Comparison of ENCODE assay signal across 8 mouse cellular contexts in the genomic region with DNA sequence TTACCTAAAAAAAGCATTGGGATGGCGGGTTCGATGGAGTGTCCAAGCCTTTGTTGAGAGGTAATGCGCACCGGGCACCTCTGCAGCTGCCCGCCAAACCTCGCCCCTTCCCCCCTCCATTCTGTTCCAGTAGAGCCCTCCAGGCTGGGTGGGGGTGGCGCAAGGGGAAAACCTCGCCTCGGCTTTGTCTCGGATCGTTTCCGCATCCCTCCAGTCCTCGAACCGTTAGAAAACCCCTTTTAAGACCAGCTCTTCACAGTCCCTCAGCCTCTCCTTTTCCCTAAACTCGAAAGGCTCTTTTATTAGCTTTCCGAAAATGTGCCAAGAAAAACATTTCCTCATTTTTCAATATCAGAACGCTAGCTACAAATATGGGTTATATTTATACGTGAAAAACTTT. TPM values are rescaled to one million over a fixed set of nuclear protein-coding genes. Genes with fewer than 3 reads are reported as not detected.
A peak's percentile ranks its signal among the peaks of the same experiment; 100 is the strongest.
DNase-seq lines count a peak whose midpoint lies in the region; ATAC-seq and TF ChIP-seq lines count a peak whose summit lies in the region.

No protein-coding gene starts in this region.

- H3K9me3 ChIP-seq in E14TG2a.4 (ENCODE audit: low read length) = no peaks in the 10 kb centered on the region
- H3K9me3 ChIP-seq in heart, embryonic 14.5 days (ENCODE audit: control insufficient read depth, low read length) = no peaks in the 10 kb centered on the region

- TF ChIP-seq CTCF in E14TG2a.4 (conservative IDR thresholded peaks at IDR 0.05; ENCODE audit: low read length) = no peak
- no peak for TF ChIP-seq CTCF in testis, adult 2 months (IDR thresholded peaks at IDR 0.05; ENCODE audit: control insufficient read depth, insufficient read depth, insufficient replicate concordance, low read depth, low read length)

- H3K9ac ChIP-seq in heart, embryonic 14.5 days (ENCODE audit: low read length) = peak overlapping the region; percentile 98

- peak overlapping the region; percentile 71 for H3K4me2 ChIP-seq in heart, embryonic 14.5 days (ENCODE audit: low read length)

- DNase-seq in adrenal gland, adult (ENCODE audit: inconsistent age in 2 of 2, low spot score in 1 of 2) = peak; percentile 70 to 83
- DNase-seq in adrenal gland, adult 8-10 months = no peak
- peak; percentile 72 to 82 for DNase-seq in cerebellum, postnatal 14 days
- DNase-seq in kidney, postnatal 25 days = peak; percentile 39 to 66
- DNase-seq in mesoderm, embryonic 11.5 days (ENCODE audit: low read depth, low spot score) = peak; percentile 81

- no peaks in the 10 kb centered on the region for H3K27me3 ChIP-seq in E14TG2a.4 (ENCODE audit: insufficient read depth, low read length)
- H3K27me3 ChIP-seq in heart, embryonic 14.5 days (ENCODE audit: control insufficient read depth, insufficient read depth, low read length) = no peaks in the 10 kb centered on the region
- H3K27me3 ChIP-seq in testis, adult 2 months (ENCODE audit: control insufficient read depth, insufficient read depth, low read length) = no peaks in the 10 kb centered on the region

- ATAC-seq in heart, embryonic 14.5 days (ENCODE audit: insufficient number of reproducible peaks, insufficient read depth, low FRiP score, low read depth) = no peak

- H3K27ac ChIP-seq in heart, embryonic 14.5 days (replicated peaks in 1 of 2; ENCODE audit: control insufficient read depth in 1 of 2, insufficient read depth in 1 of 2, low read depth in 2 of 2, low read length in 2 of 2) = peak overlapping the region; percentile 97
- peak overlapping the region; percentile 76 for H3K27ac ChIP-seq in testis, adult 2 months (ENCODE audit: control insufficient read depth, insufficient read depth, low read depth, low read length)

- H3K36me3 ChIP-seq in E14TG2a.4 (ENCODE audit: insufficient read depth, low read length) = peaks cover 44% of the 10 kb centered on the region
- peaks cover 44% of the 10 kb centered on the region for H3K36me3 ChIP-seq in heart, embryonic 14.5 days (ENCODE audit: control insufficient read depth, insufficient read depth, low read length)
- H3K36me3 ChIP-seq in testis, adult 2 months (ENCODE audit: control insufficient read depth, insufficient read depth, low read length) = no peaks in the 10 kb centered on the region

- no peak for TF ChIP-seq POLR2A in testis, adult 2 months (IDR thresholded peaks at IDR 0.05; ENCODE audit: control insufficient read depth, low read depth, low read length)

- under 1% methylated on average over 18 of the region's 18 CpGs for WGBS in heart, embryonic 14.5 days

- H3K4me1 ChIP-seq in E14TG2a.4 (replicated peaks; ENCODE audit: low read depth, low read length) = peaks cover 52% of the 10 kb centered on the region
- peaks cover 16 to 41% of the 10 kb centered on the region in 2 experiments for H3K4me1 ChIP-seq in heart, embryonic 14.5 days (ENCODE audit: control insufficient read depth in 2 of 2, insufficient read depth in 2 of 2, low read length in 2 of 2)
- peaks cover 21% of the 10 kb centered on the region for H3K4me1 ChIP-seq in testis, adult 2 months (ENCODE audit: control insufficient read depth, insufficient read depth, low read length)

- peak overlapping the region; percentile 97 for H3K4me3 ChIP-seq in E14TG2a.4 (replicated peaks; ENCODE audit: low read length)
- peak overlapping the region; percentile 80 to 81 for H3K4me3 ChIP-seq in heart, embryonic 14.5 days (ENCODE audit: control insufficient read depth in 1 of 2, insufficient read depth in 1 of 2, low read depth in 1 of 2, low read length in 2 of 2)
- H3K4me3 ChIP-seq in testis, adult 2 months (ENCODE audit: control insufficient read depth, low read depth, low read length) = peak overlapping the region; percentile 84

RNA-seq across cellular contexts. Expression of a gene that starts 0.6 kb away (rescaled TPM):
- total RNA-seq in adrenal gland, adult 8-10 months (2022) = 100 to 1,000 TPM; 141 to 168 (median 159) TPM
- polyA plus RNA-seq in heart, embryonic 14.5 days (2014; fragmentation: Nextera tagmentation; extraction: Ambion mirVana) = 673 and 698 TPM in 2 replicates
- 54.0 and 59.4 TPM in 2 replicates for polyA plus RNA-seq in testis, adult 2 months (2012; rRNA removed)

RNA-seq across cellular contexts. Expression of a gene that starts 3.8 kb away (rescaled TPM):
- 10 to 100 TPM; 20.9 to 28.2 (median 24.1) TPM for total RNA-seq in adrenal gland, adult 8-10 months (2022)
- 15.3 and 16.1 TPM in 2 replicates for polyA plus RNA-seq in heart, embryonic 14.5 days (2014; fragmentation: Nextera tagmentation; extraction: Ambion mirVana)
- 73.7 and 81.1 TPM in 2 replicates for polyA plus RNA-seq in testis, adult 2 months (2012; rRNA removed)

RNA-seq across cellular contexts. Expression of a gene that starts 14.5 kb away (rescaled TPM):
- 100 to 1,000 TPM in 2 of 4 experiments, 10 to 100 TPM in 2; 57.2 to 117 (median 94.8) TPM for total RNA-seq in adrenal gland, adult 8-10 months (2022)
- polyA plus RNA-seq in heart, embryonic 14.5 days (2014; fragmentation: Nextera tagmentation; extraction: Ambion mirVana) = 86.8 and 93.7 TPM in 2 replicates
- 13.7 and 14.1 TPM in 2 replicates for polyA plus RNA-seq in testis, adult 2 months (2012; rRNA removed)

RNA-seq across cellular contexts. Expression of a gene that starts 16.0 kb away (rescaled TPM):
- total RNA-seq in adrenal gland, adult 8-10 months (2022) = 10 to 100 TPM in 3 of 4 experiments, 1 to 10 TPM in 1; 8.3 to 19.3 (median 13.7) TPM
- polyA plus RNA-seq in heart, embryonic 14.5 days (2014; fragmentation: Nextera tagmentation; extraction: Ambion mirVana) = 20.8 and 27.3 TPM in 2 replicates
- 1.4 TPM in 2 replicates for polyA plus RNA-seq in testis, adult 2 months (2012; rRNA removed)

RNA-seq across cellular contexts. Expression of a gene that starts 23.6 kb away (rescaled TPM):
- 1 to 10 TPM; 2.5 to 5.4 (median 5.0) TPM for total RNA-seq in adrenal gland, adult 8-10 months (2022)
- 44.0 and 44.9 TPM in 2 replicates for polyA plus RNA-seq in heart, embryonic 14.5 days (2014; fragmentation: Nextera tagmentation; extraction: Ambion mirVana)
- polyA plus RNA-seq in testis, adult 2 months (2012; rRNA removed) = 179 and 201 TPM in 2 replicates

Comparison
In these comparisons a context has a peak if more than half of its experiments do, and no peak if none do; other contexts are left out.
1. RNA of a gene that starts 0.6 kb away (polyA plus RNA-seq): 673 to 698 TPM in heart, embryonic 14.5 days; 54.0 to 59.4 TPM in testis, adult 2 months; every median in the first group is over 10 times any median in the second.
2. Peak in every context shown above with its lines, with median percentiles within 50 percentile points of each other: H3K4me3 ChIP-seq.